Mouse (Mus musculus) cerebellum, adult 2 months (tissue): ENCODE measurements around the gene Dmap1. TPM values are rescaled to one million over a fixed set of nuclear protein-coding genes. Genes with fewer than 3 reads are reported as not detected.

ENCODE experiments used
- DNase-seq, 2 experiments: peaks; one replicate each; pipeline ENCODE4 v3.0.0; 2021
- H3K27ac ChIP-seq: fragments of 200-500 bp; 2 replicates; pipeline ENCODE4 v1.5.1; 2012; ENCODE audit warnings: low read length, control low read depth, inconsistent platforms; ENCODE audit not compliant: insufficient read depth
- H3K27me3 ChIP-seq: fragments of 200-500 bp; 2 replicates; pipeline ENCODE4 v1.6.1; 2012; ENCODE audit warnings: inconsistent platforms, mild to moderate bottlenecking, low read length, moderate library complexity; ENCODE audit not compliant: control insufficient read depth, insufficient read depth
- H3K4me1 ChIP-seq: fragments of 200-500 bp; 2 replicates; pipeline ENCODE4 v1.6.1; 2011; ENCODE audit warnings: low read length; ENCODE audit not compliant: control insufficient read depth, insufficient read depth
- H3K4me3 ChIP-seq: fragments of 200-500 bp; replicated peaks from 2 replicates; pipeline ENCODE3; 2011; ENCODE audit warnings: mild to moderate bottlenecking, low read depth, low read length, control low read depth; ENCODE audit not compliant: insufficient read depth
- CTCF ChIP-seq: fragments of 200-500 bp; IDR thresholded peaks from 2 replicates; pipeline ENCODE4 v1.5.1; 2011; ENCODE audit warnings: low read depth, mild to moderate bottlenecking, control low read depth, low read length, moderate library complexity, borderline replicate concordance; ENCODE audit not compliant: insufficient read depth
- POLR2A ChIP-seq: fragments of 200-500 bp; IDR thresholded peaks from 2 replicates; pipeline ENCODE4 v1.6.1; 2011; ENCODE audit warnings: low read length, control low read depth, borderline replicate concordance; ENCODE audit not compliant: insufficient read depth
- WGBS: fragments of 180-500 bp; shearing (Covaris S2); methylation state at CpG from one replicate; pipeline ENCODE4 v1.1.7; 2018; 5-methylcytosine and 5-hydroxymethylcytosine counted together
- polyA plus RNA-seq: library from polyadenylated mRNA; depleted of rRNA; stranded (reverse); fragments of >200 nt; gene quantifications from 2 replicates; pipeline ENCODE4 v1.2.3, GENCODE M21; 2012

The Dmap1 gene
- polyA plus RNA-seq, 1 experiment, result 48.7 TPM

- TF ChIP-seq POLR2A, result no peak
- no peak for TF ChIP-seq CTCF
- Histone ChIP-seq H3K4me1 (no peaks in the 10 kb centered on the region), H3K4me3 (no peak overlapping the region), H3K27ac (no peak overlapping the region), H3K27me3 (no peaks in the 10 kb centered on the region)
- 85% methylated on average over 6 of the region's 6 CpGs for WGBS
- no peak for DNase-seq
Measured at GRCm38 (mm10) chr4:117683048-117683768, 1.1 kb upstream of the Dmap1 start.

DNA sequence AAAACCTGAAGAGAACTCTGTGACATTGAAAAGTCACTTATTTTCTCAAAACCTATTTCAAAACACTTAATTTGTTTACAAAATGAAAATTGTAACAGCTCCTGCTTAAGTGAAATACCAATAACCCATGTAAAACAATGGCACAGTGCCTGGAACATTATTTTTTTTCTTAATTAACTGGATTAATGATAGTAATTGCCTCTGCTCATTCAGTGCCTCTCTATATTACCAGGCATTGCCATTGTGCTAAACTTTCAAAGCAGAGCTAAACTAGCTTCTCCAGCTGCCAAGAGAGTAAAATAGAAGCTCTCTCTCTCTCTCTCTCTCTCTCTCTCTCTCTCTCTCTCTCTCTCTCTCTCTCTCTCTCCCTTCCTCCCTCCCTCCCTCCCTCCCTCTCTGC, 390 bp upstream of the Dmap1 start:
- Histone ChIP-seq H3K4me1 (no peaks in the 10 kb centered on the region), H3K27ac (no peak overlapping the region), H3K4me3 (peak overlapping the region; percentile 85), H3K27me3 (no peaks in the 10 kb centered on the region)
- no peak for TF ChIP-seq CTCF
- no peak for TF ChIP-seq POLR2A
- no peak for DNase-seq

DNA sequence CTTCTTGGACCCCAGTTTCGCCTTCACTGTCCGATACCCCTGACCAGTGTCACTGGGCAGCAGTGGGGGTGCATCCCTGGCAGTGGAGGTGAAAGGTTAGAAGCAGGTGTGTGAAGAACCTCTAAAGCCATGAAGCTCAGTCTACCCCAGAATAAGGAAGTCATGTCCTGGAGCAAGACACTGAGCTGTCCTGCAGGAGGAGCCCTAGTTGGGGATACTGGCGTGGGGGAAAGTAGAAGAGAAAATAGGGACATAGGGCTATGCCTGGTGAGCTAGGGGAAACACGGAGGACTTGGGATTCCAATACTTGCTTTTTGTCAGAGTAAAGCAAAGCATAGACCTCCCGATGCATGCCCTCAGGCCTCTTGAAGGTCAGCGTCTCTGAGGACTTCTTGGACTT, 1.1 kb downstream of the Dmap1 start:
- no peak overlapping the region for H3K27ac ChIP-seq
- H3K4me1 ChIP-seq, result no peaks in the 10 kb centered on the region
- no peaks in the 10 kb centered on the region for H3K27me3 ChIP-seq
- WGBS, result 78% methylated on average over 6 of the region's 6 CpGs
- DNase-seq, result no peak
- TF ChIP-seq POLR2A, result no peak
- TF ChIP-seq CTCF, result no peak
- no peak overlapping the region for H3K4me3 ChIP-seq

DNA sequence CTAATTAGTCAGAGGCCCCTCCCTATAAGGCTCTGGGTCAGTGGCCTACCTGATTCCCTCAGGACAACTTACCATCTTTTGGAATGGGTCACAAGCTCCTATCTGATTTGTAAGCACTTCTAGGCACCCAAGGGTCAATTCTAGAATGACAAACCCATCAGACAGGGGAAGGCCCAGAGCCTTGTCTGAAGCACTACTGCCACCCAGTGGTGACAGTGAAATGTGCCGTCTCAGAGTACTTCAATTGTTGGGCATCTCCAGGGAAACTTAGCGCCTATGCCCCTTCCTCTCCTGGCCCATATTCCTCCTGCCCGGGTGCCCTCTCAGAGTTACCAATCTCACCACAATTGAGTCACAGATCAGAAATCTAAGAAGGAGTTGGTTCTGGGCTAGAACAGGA, 5.2 kb downstream of the Dmap1 start:
- H3K27me3 ChIP-seq, result no peaks in the 10 kb centered on the region
- no peak for TF ChIP-seq POLR2A
- peak; percentile 97 for TF ChIP-seq CTCF
- no peaks in the 10 kb centered on the region for H3K4me1 ChIP-seq
- H3K27ac ChIP-seq, result no peak overlapping the region
- peak; percentile 68 to 78 for DNase-seq
- H3K4me3 ChIP-seq, result no peak overlapping the region
- 6% methylated on average over 3 of the region's 3 CpGs for WGBS

DNA sequence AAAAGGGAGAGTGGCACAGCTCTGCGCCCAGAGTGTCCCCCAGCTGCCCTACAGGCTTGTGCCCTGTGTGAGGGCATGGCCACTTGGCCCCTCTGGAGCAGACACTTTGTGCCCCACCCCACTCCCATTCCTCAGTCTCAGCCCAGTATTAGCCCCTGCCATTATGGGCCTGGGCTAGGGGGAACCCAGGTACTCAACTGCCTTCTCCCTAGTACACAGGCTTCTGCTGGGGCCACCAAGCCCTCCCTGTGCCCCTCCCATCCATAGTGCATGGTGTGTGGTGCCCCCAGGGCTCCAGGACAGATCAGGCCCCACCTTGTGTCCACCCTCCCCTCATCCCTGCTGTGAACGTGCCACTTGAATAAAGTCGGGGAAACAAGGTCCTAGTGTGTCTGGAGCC, 8.2 kb downstream of the Dmap1 start:
- Histone ChIP-seq H3K27ac (no peak overlapping the region), H3K4me1 (no peaks in the 10 kb centered on the region), H3K27me3 (no peaks in the 10 kb centered on the region), H3K4me3 (no peak overlapping the region)
- WGBS, result 63% methylated on average over 3 of the region's 3 CpGs
- TF ChIP-seq POLR2A, result no peak
- no peak for TF ChIP-seq CTCF
- DNase-seq, result no peak

DNA sequence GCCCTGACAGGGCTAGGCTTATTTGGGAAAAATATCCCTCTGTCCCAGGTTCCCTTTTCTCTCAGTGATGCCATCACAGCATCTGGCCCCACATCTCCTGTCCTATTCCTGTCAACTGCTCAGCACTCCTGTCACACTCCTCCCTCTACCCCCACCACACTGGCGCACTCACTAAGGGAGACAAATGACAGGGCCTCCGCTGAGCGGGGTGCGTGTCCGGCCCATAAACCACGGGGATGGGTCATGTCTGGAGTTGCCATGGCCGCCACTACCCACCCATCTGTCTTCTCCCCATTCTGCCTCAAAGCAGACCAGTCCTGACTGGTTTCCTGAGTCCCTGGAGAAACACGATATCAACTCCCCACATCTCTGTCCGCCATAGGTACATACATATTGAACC, 10.0 kb downstream of the Dmap1 start:
- TF ChIP-seq POLR2A (no peak), CTCF (no peak)
- 51% methylated on average over 9 of the region's 9 CpGs for WGBS
- Histone ChIP-seq H3K4me1 (no peaks in the 10 kb centered on the region), H3K27me3 (no peaks in the 10 kb centered on the region), H3K4me3 (no peak overlapping the region), H3K27ac (no peak overlapping the region)
- no peak for DNase-seq

GRCm38 (mm10) chr4:117669874-117670273, 12.2 kb downstream of the Dmap1 start:
- no peak overlapping the region for H3K27ac ChIP-seq
- peaks cover 5% of the 10 kb centered on the region for H3K4me1 ChIP-seq
- WGBS, result 70% methylated on average over 7 of the region's 7 CpGs
- DNase-seq, result no peak
- H3K4me3 ChIP-seq, result no peak overlapping the region
- no peaks in the 10 kb centered on the region for H3K27me3 ChIP-seq
- TF ChIP-seq CTCF, result no peak
- no peak for TF ChIP-seq POLR2A

DNA sequence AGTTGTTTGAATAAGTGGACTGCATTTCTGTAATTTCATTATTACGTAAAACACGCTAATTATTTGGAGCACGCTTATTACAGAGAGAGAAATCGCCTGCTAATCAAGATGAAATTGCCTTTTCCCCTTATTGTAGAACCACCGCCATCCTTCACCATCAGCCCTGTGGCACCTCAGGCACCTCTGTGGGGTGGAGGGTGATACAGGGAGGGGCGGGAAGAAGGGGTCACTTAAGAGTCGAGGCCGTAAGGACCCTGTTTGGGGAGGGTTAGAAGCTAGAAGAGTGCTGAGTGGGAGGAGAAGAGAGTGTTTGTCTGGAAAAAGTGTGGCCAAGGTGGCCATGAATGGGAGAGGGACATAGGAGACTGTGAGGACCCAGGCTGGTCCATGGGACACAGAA, 16.0 kb downstream of the Dmap1 start:
- Histone ChIP-seq H3K4me1 (peaks cover 5% of the 10 kb centered on the region), H3K27me3 (no peaks in the 10 kb centered on the region), H3K27ac (no peak overlapping the region), H3K4me3 (no peak overlapping the region)
- no peak for TF ChIP-seq POLR2A
- TF ChIP-seq CTCF, result no peak
- 76% methylated on average over 8 of the region's 8 CpGs for WGBS
- DNase-seq, result no peak
